Mouse (Mus musculus) neural tube, embryonic 11.5 days (tissue): ENCODE results near the gene Nup50. TPM values are rescaled to one million over a fixed set of nuclear protein-coding genes. Genes with fewer than 3 reads are reported as not detected.
"Not testable (repeated sequence)": the region's sequence is repeated elsewhere in the genome, so short reads cannot be mapped to it uniquely, and the experiment has no call there.

Source experiments
- ATAC-seq: fragments of 200-750 bp; cut with Nextera tagmentation; 2 replicates; pipeline ENCODE4 v1.8.0; 2017; ENCODE audit warnings: moderate number of reproducible peaks, mild to moderate bottlenecking, moderate TSS enrichment, moderate library complexity; ENCODE audit not compliant: insufficient read depth, low FRiP score, low TSS enrichment
- DNase-seq: peaks from one replicate; pipeline ENCODE4 v3.0.0-alpha.2; 2015; ENCODE audit warnings: low spot score
- H3K27ac ChIP-seq: fragments of 300-500 bp; sonication (generic); 2 replicates; pipeline ENCODE4 v1.5.1; 2014; ENCODE audit warnings: low read depth, mild to moderate bottlenecking, low read length
- H3K27me3 ChIP-seq: fragments of 300-500 bp; sonication (generic); 2 replicates; pipeline ENCODE4 v1.6.1; 2014; ENCODE audit warnings: mild to moderate bottlenecking, low read length, mixed read lengths; ENCODE audit not compliant: control insufficient read depth, insufficient read depth
- H3K36me3 ChIP-seq: fragments of 300-500 bp; sonication (generic); 2 replicates; pipeline ENCODE4 v1.6.1; 2014; ENCODE audit warnings: mild to moderate bottlenecking, low read length, moderate library complexity, mixed read lengths; ENCODE audit not compliant: control insufficient read depth, insufficient read depth
- H3K4me1 ChIP-seq: fragments of 300-500 bp; sonication (generic); 2 replicates; pipeline ENCODE4 v1.6.1; 2014; ENCODE audit warnings: low read length, mixed read lengths; ENCODE audit not compliant: control insufficient read depth, insufficient read depth
- H3K4me2 ChIP-seq: fragments of 300-500 bp; sonication (generic); 2 replicates; pipeline ENCODE4 v1.6.1; 2014; ENCODE audit warnings: low read depth, mild to moderate bottlenecking, moderate library complexity
- H3K4me3 ChIP-seq: fragments of 300-500 bp; sonication (generic); 2 replicates; pipeline ENCODE4 v1.5.1; 2014; ENCODE audit warnings: low read depth, low read length
- H3K9ac ChIP-seq: fragments of 300-500 bp; sonication (generic); 2 replicates; pipeline ENCODE4 v1.6.1; 2014; ENCODE audit warnings: mild to moderate bottlenecking, low read length
- H3K9me3 ChIP-seq: fragments of 300-500 bp; sonication (generic); 2 replicates; pipeline ENCODE4 v1.6.1; 2016; ENCODE audit warnings: low read length; ENCODE audit not compliant: control insufficient read depth
- WGBS: fragments of 180-500 bp; shearing (Covaris S2); extraction: QIAGEN DNeasy Blood & Tissue Kit; methylation state at CpG from one replicate; pipeline ENCODE4 v1.1.7; 2014; 5-methylcytosine and 5-hydroxymethylcytosine counted together
- polyA plus RNA-seq: library from polyadenylated mRNA; unstranded; fragments of >200 nt; fragmentation: Nextera tagmentation; extraction: Ambion mirVana; gene quantifications from 2 replicates; pipeline ENCODE4 v1.2.1, GENCODE M21; 2014

Nup50 gene
- polyA plus RNA-seq = 61.5 and 63.4 TPM in 2 replicates

- no peaks in the 10 kb centered on the region for H3K27me3 ChIP-seq
- ATAC-seq (peak; percentile 90), DNase-seq (peak; percentile 100)
Observed at GRCm38 (mm10) chr15:84922884-84923507, at the start of gene Nup50. Gene Nup50 (plus strand): TSS chr15:84923411.

GRCm38 (mm10) chr15:84873867-84874266 is 49.3 kb upstream of the Nup50 start:
- WGBS = 74% methylated on average over 4 of the region's 4 CpGs
- H3K36me3 ChIP-seq = no peaks in the 10 kb centered on the region

More at GRCm38 (mm10) chr15:84922884-84923507, at the start of gene Nup50:
- H3K4me1 ChIP-seq = no peaks in the 10 kb centered on the region
- WGBS = under 1% methylated on average over 52 of the region's 60 CpGs
- 0 out of 2 replicates have a peak, but pooled peaks cover 2% of the 10 kb centered on the region for H3K36me3 ChIP-seq
- H3K27ac ChIP-seq = peak within 1 kb of the TSS; percentile 94
- peak within 1 kb of the TSS; percentile 94 for H3K9ac ChIP-seq
- peak within 1 kb of the TSS; percentile 94 for H3K4me2 ChIP-seq
- H3K4me3 ChIP-seq = peak within 1 kb of the TSS; percentile 99
- no peaks in the 10 kb centered on the region for H3K9me3 ChIP-seq

GRCm38 (mm10) chr15:84877029-84877815 is 46.0 kb upstream of the Nup50 start:
- ATAC-seq (no peak), DNase-seq (no peak)
- no peaks in the 10 kb centered on the region for H3K27me3 ChIP-seq
- no peaks in the 10 kb centered on the region for H3K4me1 ChIP-seq
- no peaks in the 10 kb centered on the region for H3K9me3 ChIP-seq
- H3K4me2 ChIP-seq = no peak overlapping the region
- no peak overlapping the region for H3K27ac ChIP-seq
- 86% methylated on average over 12 of the region's 12 CpGs for WGBS
- no peak overlapping the region for H3K9ac ChIP-seq
- no peak overlapping the region for H3K4me3 ChIP-seq
- no peaks in the 10 kb centered on the region for H3K36me3 ChIP-seq

More at GRCm38 (mm10) chr15:84873867-84874266, 49.3 kb upstream of the Nup50 start:
- Histone ChIP-seq H3K9me3 (no peaks in the 10 kb centered on the region), H3K27ac (no peak overlapping the region), H3K9ac (no peak overlapping the region), H3K4me1 (no peaks in the 10 kb centered on the region), H3K4me2 (no peak overlapping the region), H3K4me3 (no peak overlapping the region), H3K27me3 (no peaks in the 10 kb centered on the region)
- DNase-seq (no peak), ATAC-seq (no peak)

DNA sequence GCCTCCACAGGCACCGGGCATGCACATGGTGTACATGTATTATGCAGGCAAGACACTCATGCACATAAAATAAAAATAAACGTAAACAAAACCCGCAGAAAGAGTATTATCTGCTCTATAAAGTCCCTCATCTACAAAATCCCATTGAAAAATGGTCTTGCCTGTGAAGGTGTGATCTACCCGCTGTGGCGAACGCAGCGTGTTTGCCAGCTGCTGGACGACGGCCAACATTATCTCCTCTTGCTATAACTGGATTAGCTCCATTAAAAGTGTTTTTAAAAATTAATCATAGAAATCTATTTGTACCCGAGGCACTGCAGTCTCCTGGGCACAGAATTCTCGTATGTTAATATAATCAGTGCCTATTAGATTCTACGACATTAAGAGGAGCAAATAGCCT is 35.1 kb upstream of the Nup50 start:
- Histone ChIP-seq H3K4me2 (no peak overlapping the region), H3K27ac (no peak overlapping the region), H3K27me3 (no peaks in the 10 kb centered on the region), H3K4me3 (no peak overlapping the region), H3K4me1 (no peaks in the 10 kb centered on the region), H3K9ac (no peak overlapping the region), H3K36me3 (no peaks in the 10 kb centered on the region), H3K9me3 (no peaks in the 10 kb centered on the region)
- no peak for ATAC-seq
- 85% methylated on average over 12 of the region's 12 CpGs for WGBS
- DNase-seq = no peak

DNA sequence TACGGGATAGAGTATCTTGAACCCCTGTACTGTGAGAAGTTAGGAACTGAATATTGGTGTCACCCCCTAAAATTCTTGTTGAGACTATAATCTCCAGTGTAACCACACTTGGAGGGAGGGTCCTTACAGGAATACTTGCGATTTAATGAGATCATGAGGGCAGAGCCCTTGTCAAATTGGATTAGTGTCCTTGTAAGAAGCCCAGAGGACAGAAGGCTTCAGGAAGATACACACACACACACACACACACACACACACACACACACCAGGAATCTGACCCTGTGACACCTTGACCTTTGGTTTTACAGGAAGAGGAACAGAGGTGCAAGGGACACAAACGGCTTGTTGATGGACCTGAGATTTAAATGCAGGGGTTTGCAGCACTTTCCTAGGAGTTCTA is 32.0 kb upstream of the Nup50 start:
- Histone ChIP-seq H3K9ac (no peak overlapping the region), H3K9me3 (no peaks in the 10 kb centered on the region), H3K4me3 (no peak overlapping the region), H3K27ac (no peak overlapping the region), H3K4me2 (no peak overlapping the region), H3K36me3 (no peaks in the 10 kb centered on the region), H3K27me3 (no peaks in the 10 kb centered on the region), H3K4me1 (no peaks in the 10 kb centered on the region)
- DNase-seq = no peak
- no peak for ATAC-seq
- WGBS = 61% methylated on average over 3 of the region's 3 CpGs

- 0% methylated on average over 3 of the region's 3 CpGs for WGBS
- H3K4me2 ChIP-seq = no peak overlapping the region
- no peak for ATAC-seq
- H3K36me3 ChIP-seq = no peaks in the 10 kb centered on the region
- H3K27me3 ChIP-seq = no peaks in the 10 kb centered on the region
- H3K9ac ChIP-seq = no peak overlapping the region
- no peaks in the 10 kb centered on the region for H3K4me1 ChIP-seq
- no peak overlapping the region for H3K4me3 ChIP-seq
- DNase-seq = peak; percentile 83
- H3K27ac ChIP-seq = no peak overlapping the region
- H3K9me3 ChIP-seq = no peaks in the 10 kb centered on the region
Observed at GRCm38 (mm10) chr15:84891658-84892057, 31.6 kb upstream of the Nup50 start.

GRCm38 (mm10) chr15:84896216-84896615 is 27.0 kb upstream of the Nup50 start:
- H3K4me2 ChIP-seq, H3K27me3 ChIP-seq, H3K36me3 ChIP-seq, H3K4me3 ChIP-seq, DNase-seq, H3K9ac ChIP-seq, H3K4me1 ChIP-seq, ATAC-seq, H3K9me3 ChIP-seq, H3K27ac ChIP-seq: not testable (repeated sequence)
- 73% methylated on average over 10 of the region's 10 CpGs for WGBS

- DNase-seq = no peak
- no peaks in the 10 kb centered on the region for H3K9me3 ChIP-seq
- no peaks in the 10 kb centered on the region for H3K27me3 ChIP-seq
- no peak overlapping the region for H3K4me3 ChIP-seq
- H3K9ac ChIP-seq = no peak overlapping the region
- H3K36me3 ChIP-seq = no peaks in the 10 kb centered on the region
- no peak overlapping the region for H3K4me2 ChIP-seq
- no peaks in the 10 kb centered on the region for H3K4me1 ChIP-seq
- ATAC-seq = no peak
- 83% methylated on average over 1 of the region's 1 CpGs for WGBS
- no peak overlapping the region for H3K27ac ChIP-seq
Observed at GRCm38 (mm10) chr15:84896664-84897063, 26.5 kb upstream of the Nup50 start.

- Histone ChIP-seq H3K9ac (no peak overlapping the region), H3K27ac (no peak overlapping the region), H3K9me3 (no peaks in the 10 kb centered on the region), H3K36me3 (no peaks in the 10 kb centered on the region), H3K4me3 (no peak overlapping the region), H3K4me2 (no peak overlapping the region), H3K4me1 (no peaks in the 10 kb centered on the region), H3K27me3 (no peaks in the 10 kb centered on the region)
- DNase-seq (no peak), ATAC-seq (no peak)
- WGBS = 54% methylated on average over 7 of the region's 7 CpGs
Observed at GRCm38 (mm10) chr15:84898077-84898476, 25.1 kb upstream of the Nup50 start.
